8 mouse cellular contexts compared by ENCODE assay signal in genomic region chr11:80300551-80301315, GRCm38 (mm10). TPM values are rescaled to one million over a fixed set of nuclear protein-coding genes. Genes with fewer than 3 reads are reported as not detected.
DNase-seq lines count a peak whose midpoint lies in the region; ATAC-seq and TF ChIP-seq lines count a peak whose summit lies in the region.

TSS of gene Rhbdl3 (plus strand) at chr11:80300912.

- ATAC-seq in hindbrain, embryonic 12.5 days (ENCODE audit: low FRiP score): peak; percentile 51
- ATAC-seq in lung, postnatal 0 days: peak; percentile 69

- under 1% methylated on average over 79 of the region's 81 CpGs for WGBS in hindbrain, embryonic 12.5 days
- 1% methylated on average over 39 of the region's 81 CpGs for WGBS in lung, postnatal 0 days

- peak within 1 kb of the TSS; percentile 88 for H3K27ac ChIP-seq in hindbrain, embryonic 12.5 days
- H3K27ac ChIP-seq in lung, postnatal 0 days (ENCODE audit: low read length): no peak within 1 kb of the TSS

- peak within 1 kb of the TSS; percentile 78 for H3K4me3 ChIP-seq in hindbrain, embryonic 12.5 days
- H3K4me3 ChIP-seq in lung, postnatal 0 days (ENCODE audit: low read depth, low read length): peak within 1 kb of the TSS; percentile 54

- H3K4me2 ChIP-seq in hindbrain, embryonic 12.5 days (replicated peaks): peak within 1 kb of the TSS; percentile 98
- peak within 1 kb of the TSS; percentile 99 for H3K4me2 ChIP-seq in lung, postnatal 0 days (replicated peaks; ENCODE audit: low read depth, low read length)

- no peaks in the 10 kb centered on the region; the same call in 1 of the 2 replicates for H3K36me3 ChIP-seq in hindbrain, embryonic 12.5 days
- H3K36me3 ChIP-seq in lung, postnatal 0 days (ENCODE audit: insufficient read depth, low read length): no peaks in the 10 kb centered on the region

- no peak for TF ChIP-seq CTCF in brain, embryonic 14.5 days (IDR thresholded peaks at IDR 0.05; ENCODE audit: borderline replicate concordance, extremely low read depth, insufficient read depth, insufficient read length)
- no peak for TF ChIP-seq CTCF in lung, postnatal 0 days (IDR thresholded peaks at IDR 0.05)

- peak within 1 kb of the TSS; percentile 89 for H3K9ac ChIP-seq in hindbrain, embryonic 12.5 days
- H3K9ac ChIP-seq in lung, postnatal 0 days (replicated peaks; ENCODE audit: low read depth): no peak within 1 kb of the TSS

- TF ChIP-seq EP300 in lung, postnatal 0 days (IDR thresholded peaks at IDR 0.05): no peak

- H3K27me3 ChIP-seq in hindbrain, embryonic 12.5 days: peaks cover 22% of the 10 kb centered on the region
- H3K27me3 ChIP-seq in lung, postnatal 0 days (replicated peaks; ENCODE audit: insufficient read depth, low read length): 0 out of 2 replicates have a peak, but pooled peaks cover 7% of the 10 kb centered on the region

- no peaks in the 10 kb centered on the region for H3K9me3 ChIP-seq in hindbrain, embryonic 12.5 days (replicated peaks)
- no peaks in the 10 kb centered on the region for H3K9me3 ChIP-seq in lung, postnatal 0 days (ENCODE audit: low read length)

- DNase-seq in ES-CJ7 (ENCODE audit: low read depth, low spot score): peak; percentile 31
- DNase-seq in brain, embryonic 14.5 days (ENCODE audit: low read depth): peak; percentile 86
- DNase-seq in frontal cortex, postnatal 36 days (ENCODE audit: low spot score in 2 of 2): peak; percentile 35 to 56
- DNase-seq in layer of hippocampus, postnatal 14 days (ENCODE audit: low spot score in 2 of 2): peak; percentile 57 to 63
- peak; percentile 27 for DNase-seq in lung, postnatal 0 days (ENCODE audit: low spot score)
- DNase-seq in retina, postnatal 1 day: peak; percentile 87
- DNase-seq in urinary bladder, postnatal 36 days (ENCODE audit: low spot score in 2 of 2): peak; percentile 32 to 52

- peak; percentile 73 for TF ChIP-seq POLR2A in brain, embryonic 14.5 days (IDR thresholded peaks at IDR 0.05; ENCODE audit: borderline replicate concordance, extremely low read depth, insufficient read depth, insufficient read length, poor library complexity, severe bottlenecking)

- peaks cover 38% of the 10 kb centered on the region for H3K4me1 ChIP-seq in hindbrain, embryonic 12.5 days
- peaks cover 19% of the 10 kb centered on the region for H3K4me1 ChIP-seq in lung, postnatal 0 days (ENCODE audit: insufficient read depth, low read depth, low read length)

RNA-seq across cellular contexts. Expression of gene Rhbdl3, which starts in this region (rescaled TPM):
- 19.6 and 23.4 TPM in 2 replicates for polyA plus RNA-seq in brain, embryonic 14.5 days (2012; rRNA removed)
- 28.4 and 32.3 TPM in 2 replicates for polyA plus RNA-seq in hindbrain, embryonic 12.5 days (2016; fragmentation: Nextera tagmentation; extraction: Ambion mirVana)
- 10 to 100 TPM; 28.0 to 28.9 TPM for total RNA-seq in layer of hippocampus, postnatal 14 days (2021)
- 0.86 and 1.3 TPM in 2 replicates for polyA plus RNA-seq in lung, postnatal 0 days (2015; fragmentation: Nextera tagmentation; extraction: Ambion mirVana)

Comparison
In these comparisons a context has a peak if more than half of its experiments do, and no peak if none do; other contexts are left out.
1. DNase-seq: peak in every context shown above with its lines; median percentile 87 in retina, postnatal 1 day; 86 in brain, embryonic 14.5 days; 60 in layer of hippocampus, postnatal 14 days; 46 in frontal cortex, postnatal 36 days; 42 in urinary bladder, postnatal 36 days; 31 in ES-CJ7; 27 in lung, postnatal 0 days.